Mouse (Mus musculus) midbrain, embryonic 16.5 days (tissue): ENCODE measurements around the gene Ripply1. TPM values are rescaled to one million over a fixed set of nuclear protein-coding genes. Genes with fewer than 3 reads are reported as not detected.
A peak's percentile ranks its signal among the peaks of the same experiment; 100 is the strongest.
"Not testable (repeated sequence)": the region's sequence is repeated elsewhere in the genome, so short reads cannot be mapped to it uniquely, and the experiment has no call there.

Source experiments
- ATAC-seq: fragments of 200-750 bp; cut with Nextera tagmentation; 2 replicates; pipeline ENCODE4 v1.8.0; 2017; ENCODE audit warnings: moderate TSS enrichment
- H3K27ac ChIP-seq: fragments of 300-500 bp; sonication (generic); 2 replicates; pipeline ENCODE4 v1.5.1; 2014; ENCODE audit warnings: mild to moderate bottlenecking, low read length, mixed read lengths
- H3K27me3 ChIP-seq: fragments of 300-500 bp; sonication (generic); 2 replicates; pipeline ENCODE4 v1.6.1; 2014; ENCODE audit warnings: low read depth, low read length, mixed read lengths; ENCODE audit not compliant: control insufficient read depth, insufficient read depth
- H3K36me3 ChIP-seq: fragments of 300-500 bp; sonication (generic); 2 replicates; pipeline ENCODE4 v1.6.1; 2014; ENCODE audit warnings: mild to moderate bottlenecking, low read length, moderate library complexity, mixed read lengths; ENCODE audit not compliant: control insufficient read depth, insufficient read depth
- H3K4me1 ChIP-seq: fragments of 300-500 bp; sonication (generic); 2 replicates; pipeline ENCODE4 v1.6.1; 2014; ENCODE audit warnings: mild to moderate bottlenecking, low read length, mixed read lengths; ENCODE audit not compliant: control insufficient read depth, insufficient read depth
- H3K4me2 ChIP-seq: fragments of 300-500 bp; sonication (generic); 2 replicates; pipeline ENCODE4 v1.6.1; 2014; ENCODE audit warnings: mild to moderate bottlenecking, low read length, mixed read lengths
- H3K4me3 ChIP-seq: fragments of 300-500 bp; sonication (generic); 2 replicates; pipeline ENCODE4 v1.5.1; 2014; ENCODE audit warnings: low read depth, mild to moderate bottlenecking, low read length, moderate library complexity, mixed read lengths
- H3K9ac ChIP-seq: fragments of 300-500 bp; sonication (generic); 2 replicates; pipeline ENCODE4 v1.6.1; 2014; ENCODE audit warnings: low read depth, low read length, mixed read lengths
- H3K9me3 ChIP-seq: fragments of 300-500 bp; sonication (generic); replicated peaks from 2 replicates; pipeline ENCODE4 v1.6.1; 2014; ENCODE audit warnings: mild to moderate bottlenecking, low read length, mixed read lengths; ENCODE audit not compliant: control insufficient read depth, poor library complexity, severe bottlenecking
- WGBS: fragments of 180-500 bp; shearing (Covaris S2); extraction: QIAGEN DNeasy Blood & Tissue Kit; methylation state at CpG from one replicate; pipeline ENCODE4 v1.1.7; 2014; 5-methylcytosine and 5-hydroxymethylcytosine counted together
- polyA plus RNA-seq: library from polyadenylated mRNA; unstranded; fragments of >200 nt; fragmentation: Nextera tagmentation; extraction: Ambion mirVana; gene quantifications from 2 replicates; pipeline ENCODE4 v1.2.1, GENCODE M21; 2015

The Ripply1 gene
- polyA plus RNA-seq, 1 experiment from 2014 or later, result 0.24 TPM

GRCm38 (mm10) chrX:139774309-139775083 is 7.7 kb downstream of the Ripply1 start:
- Histone ChIP-seq H3K27ac (no peak overlapping the region), H3K4me1 (0 out of 2 replicates have a peak, but pooled peaks cover 5% of the 10 kb centered on the region)
- no peak for ATAC-seq

GRCm38 (mm10) chrX:139769975-139770637 is 12.0 kb downstream of the Ripply1 start:
- H3K4me3 ChIP-seq, result no peak overlapping the region
- no peaks in the 10 kb centered on the region for H3K9me3 ChIP-seq
- no peaks in the 10 kb centered on the region for H3K36me3 ChIP-seq
- 0 out of 2 replicates have a peak, but pooled peaks cover 5% of the 10 kb centered on the region for H3K4me1 ChIP-seq
- WGBS, result 45% methylated on average over 13 of the region's 13 CpGs
- peak; percentile 80 for ATAC-seq
- H3K27ac ChIP-seq, result peak overlapping the region; percentile 33
- no peak overlapping the region for H3K9ac ChIP-seq
- H3K27me3 ChIP-seq, result no peaks in the 10 kb centered on the region; the same call in 1 of the 2 replicates
- no peak overlapping the region for H3K4me2 ChIP-seq

More at GRCm38 (mm10) chrX:139774309-139775083, 7.7 kb downstream of the Ripply1 start:
- WGBS, result 29% methylated on average over 18 of the region's 18 CpGs
- Histone ChIP-seq H3K9ac (no peak overlapping the region), H3K4me3 (no peak overlapping the region), H3K27me3 (no peaks in the 10 kb centered on the region; the same call in 1 of the 2 replicates), H3K36me3 (no peaks in the 10 kb centered on the region), H3K9me3 (no peaks in the 10 kb centered on the region), H3K4me2 (no peak overlapping the region)

- no peak overlapping the region for H3K4me2 ChIP-seq
- H3K9ac ChIP-seq, result no peak overlapping the region
- 85% methylated on average over 2 of the region's 2 CpGs for WGBS
- no peak overlapping the region for H3K27ac ChIP-seq
- no peak overlapping the region for H3K4me3 ChIP-seq
- no peaks in the 10 kb centered on the region for H3K9me3 ChIP-seq
- H3K4me1 ChIP-seq, result no peaks in the 10 kb centered on the region
- H3K36me3 ChIP-seq, result no peaks in the 10 kb centered on the region
- no peak for ATAC-seq
- no peaks in the 10 kb centered on the region for H3K27me3 ChIP-seq
These were observed 19.6 kb downstream of the Ripply1 start for GRCm38 (mm10) chrX:139762546-139762945.

- not testable (repeated sequence) for H3K4me1 ChIP-seq, ATAC-seq, H3K36me3 ChIP-seq, H3K27ac ChIP-seq, H3K9me3 ChIP-seq, H3K4me3 ChIP-seq, H3K9ac ChIP-seq, H3K27me3 ChIP-seq, H3K4me2 ChIP-seq
- WGBS, result 80% methylated on average over 3 of the region's 3 CpGs
These were observed 23.5 kb downstream of the Ripply1 start for GRCm38 (mm10) chrX:139758634-139759033.

- 0% methylated on average over 1 of the region's 1 CpGs for WGBS
- Histone ChIP-seq H3K27ac (no peak overlapping the region), H3K4me2 (no peak overlapping the region), H3K36me3 (no peaks in the 10 kb centered on the region), H3K4me1 (no peaks in the 10 kb centered on the region), H3K9ac (no peak overlapping the region), H3K27me3 (no peaks in the 10 kb centered on the region), H3K9me3 (no peaks in the 10 kb centered on the region), H3K4me3 (no peak overlapping the region)
- ATAC-seq, result no peak
These were observed 30.3 kb downstream of the Ripply1 start for GRCm38 (mm10) chrX:139751855-139752254.

GRCm38 (mm10) chrX:139737066-139737465 is 45.1 kb downstream of the Ripply1 start:
- no peak for ATAC-seq
- H3K4me3 ChIP-seq, result no peak overlapping the region
- no peaks in the 10 kb centered on the region; the same call in 1 of the 2 replicates for H3K27me3 ChIP-seq
- no peaks in the 10 kb centered on the region for H3K4me1 ChIP-seq
- no peaks in the 10 kb centered on the region for H3K9me3 ChIP-seq
- 91% methylated on average over 5 of the region's 5 CpGs for WGBS
- H3K36me3 ChIP-seq, result no peaks in the 10 kb centered on the region
- H3K4me2 ChIP-seq, result no peak overlapping the region
- H3K27ac ChIP-seq, result no peak overlapping the region
- no peak overlapping the region for H3K9ac ChIP-seq

GRCm38 (mm10) chrX:139730541-139730940 is 51.6 kb downstream of the Ripply1 start:
- Histone ChIP-seq H3K27me3 (no peaks in the 10 kb centered on the region; the same call in 1 of the 2 replicates), H3K4me1 (no peaks in the 10 kb centered on the region), H3K4me3 (no peak overlapping the region), H3K36me3 (no peaks in the 10 kb centered on the region), H3K4me2 (no peak overlapping the region), H3K27ac (no peak overlapping the region), H3K9me3 (no peaks in the 10 kb centered on the region), H3K9ac (no peak overlapping the region)
- no peak for ATAC-seq
- WGBS, result 91% methylated on average over 3 of the region's 3 CpGs
